Mouse (Mus musculus) forebrain, postnatal 0 days (tissue): ENCODE data around the gene Olfr1224-ps1. TPM values are rescaled to one million over a fixed set of nuclear protein-coding genes. Genes with fewer than 3 reads are reported as not detected.
"Not testable (repeated sequence)": the region's sequence is repeated elsewhere in the genome, so short reads cannot be mapped to it uniquely, and the experiment has no call there.

Experiments used
- ATAC-seq: fragments of 200-750 bp; cut with Nextera tagmentation; 2 replicates; pipeline ENCODE4 v1.8.0; 2017; ENCODE audit warnings: mild to moderate bottlenecking, moderate library complexity
- DNase-seq: peaks from one replicate; pipeline ENCODE4 v3.0.0-alpha.2; 2015
- H3K27ac ChIP-seq: fragments of 300-500 bp; sonication (generic); 2 replicates; pipeline ENCODE4 v1.5.1; 2014; ENCODE audit warnings: low read depth, mild to moderate bottlenecking, antibody characterized with exemption, low read length, moderate library complexity, mixed read lengths
- H3K27me3 ChIP-seq: fragments of 300-500 bp; sonication (generic); 2 replicates; pipeline ENCODE4 v1.6.1; 2014; ENCODE audit warnings: mild to moderate bottlenecking, low read length, mixed read lengths; ENCODE audit not compliant: insufficient read depth
- H3K36me3 ChIP-seq: fragments of 300-500 bp; sonication (generic); 2 replicates; pipeline ENCODE4 v1.6.1; 2014; ENCODE audit warnings: mild to moderate bottlenecking, moderate library complexity; ENCODE audit not compliant: insufficient read depth
- H3K4me1 ChIP-seq: fragments of 300-500 bp; sonication (generic); 2 replicates; pipeline ENCODE4 v1.6.1; 2014; ENCODE audit warnings: antibody characterized with exemption; ENCODE audit not compliant: insufficient read depth
- H3K4me2 ChIP-seq: fragments of 300-500 bp; sonication (generic); 2 replicates; pipeline ENCODE4 v1.6.1; 2014; ENCODE audit warnings: low read depth, mild to moderate bottlenecking, moderate library complexity
- H3K4me3 ChIP-seq: fragments of 300-500 bp; sonication (generic); 2 replicates; pipeline ENCODE4 v1.5.1; 2014; ENCODE audit warnings: low read depth, low read length, mixed read lengths
- H3K9ac ChIP-seq: fragments of 300-500 bp; sonication (generic); 2 replicates; pipeline ENCODE4 v1.6.1; 2014; ENCODE audit warnings: mild to moderate bottlenecking
- H3K9me3 ChIP-seq: fragments of 300-500 bp; sonication (generic); 2 replicates; pipeline ENCODE4 v1.6.1; 2016; ENCODE audit warnings: low read length
- CTCF ChIP-seq: sonication (generic); IDR thresholded peaks from 2 replicates; pipeline ENCODE4 v1.5.1; 2016; ENCODE audit warnings: antibody characterized with exemption, control low read depth, low read depth
- WGBS: fragments of 180-500 bp; shearing (Covaris S2); extraction: QIAGEN DNeasy Blood & Tissue Kit; methylation state at CpG from one replicate; pipeline ENCODE4 v1.1.7; 2014; 5-methylcytosine and 5-hydroxymethylcytosine counted together
- polyA plus RNA-seq: library from polyadenylated mRNA; unstranded; fragments of >200 nt; fragmentation: Nextera tagmentation; extraction: Ambion mirVana; gene quantifications from 2 replicates; pipeline ENCODE4 v1.2.1, GENCODE M21; 2015
- total RNA-seq: library from RNA; depleted of rRNA; stranded (reverse); fragments of >200 nt; gene quantifications from 2 replicates; pipeline ENCODE4 v1.2.3, GENCODE M21; 2014; rRNA removed

Gene Olfr1224-ps1
- total RNA-seq (not detected in 2 replicates), polyA plus RNA-seq (not detected in 2 replicates)

DNA sequence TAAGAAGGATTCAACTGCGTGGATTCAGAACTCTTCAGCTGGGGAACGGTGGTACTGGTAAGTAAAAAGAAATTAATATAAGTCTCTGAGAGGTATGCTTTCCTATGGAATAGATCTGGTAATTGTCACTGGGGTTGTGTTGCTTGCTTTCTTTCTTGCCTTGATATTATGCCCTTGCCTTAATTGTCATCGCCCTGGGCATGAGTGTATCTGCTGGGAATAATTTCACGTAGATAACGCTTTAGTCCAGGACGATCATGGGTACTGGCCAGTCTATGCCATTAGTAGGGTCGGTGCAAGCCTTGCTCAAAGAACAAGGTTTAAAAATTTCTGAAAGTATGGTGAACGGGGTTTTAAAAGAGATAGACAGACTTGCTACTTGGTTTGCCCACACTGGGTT lies at the start of gene Olfr1224-ps1:
Olfr1224-ps1 (minus strand) TSS at position 101 of the 400 bp plus-strand sequence.
- H3K27me3 ChIP-seq, H3K36me3 ChIP-seq, H3K9me3 ChIP-seq, H3K27ac ChIP-seq, H3K4me1 ChIP-seq, H3K9ac ChIP-seq, H3K4me2 ChIP-seq, ATAC-seq, DNase-seq, H3K4me3 ChIP-seq: not testable (repeated sequence)
- WGBS, result 94% methylated on average over 8 of the region's 8 CpGs

DNA sequence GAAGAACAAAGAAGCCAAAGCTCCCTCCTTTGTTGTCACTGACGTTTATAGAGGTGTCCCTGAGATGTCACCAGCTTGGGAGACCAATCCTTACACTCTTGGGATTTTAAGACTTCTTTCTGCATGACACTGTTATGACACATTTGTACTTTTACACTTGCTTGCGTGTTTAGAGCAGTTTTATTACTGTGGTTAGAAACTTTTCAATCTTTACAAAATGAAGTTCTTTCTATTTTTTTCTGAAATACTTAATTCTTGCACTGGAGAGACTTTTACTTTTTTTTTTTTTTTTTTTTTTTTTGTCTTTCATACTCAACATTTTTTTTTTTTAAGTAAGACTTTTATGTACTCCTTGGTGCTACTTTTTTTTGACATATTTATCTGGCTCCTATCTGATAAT lies 36.1 kb upstream of the Olfr1224-ps1 start, which contains the start of gene Olfr1226:
Olfr1226 (minus strand) TSS at position 101 of the 400 bp plus-strand sequence.
- ATAC-seq (no peak), DNase-seq (no peak)
- no peak within 1 kb of the TSS for H3K27ac ChIP-seq
- no peaks in the 10 kb centered on the region for H3K4me1 ChIP-seq
- 66% methylated on average over 2 of the region's 2 CpGs for WGBS
- H3K9ac ChIP-seq, result no peak within 1 kb of the TSS
- H3K4me3 ChIP-seq, result no peak within 1 kb of the TSS
- no peaks in the 10 kb centered on the region for H3K9me3 ChIP-seq
- no peak for TF ChIP-seq CTCF
- H3K36me3 ChIP-seq, result no peaks in the 10 kb centered on the region
- H3K4me2 ChIP-seq, result no peak within 1 kb of the TSS
- H3K27me3 ChIP-seq, result no peaks in the 10 kb centered on the region

DNA sequence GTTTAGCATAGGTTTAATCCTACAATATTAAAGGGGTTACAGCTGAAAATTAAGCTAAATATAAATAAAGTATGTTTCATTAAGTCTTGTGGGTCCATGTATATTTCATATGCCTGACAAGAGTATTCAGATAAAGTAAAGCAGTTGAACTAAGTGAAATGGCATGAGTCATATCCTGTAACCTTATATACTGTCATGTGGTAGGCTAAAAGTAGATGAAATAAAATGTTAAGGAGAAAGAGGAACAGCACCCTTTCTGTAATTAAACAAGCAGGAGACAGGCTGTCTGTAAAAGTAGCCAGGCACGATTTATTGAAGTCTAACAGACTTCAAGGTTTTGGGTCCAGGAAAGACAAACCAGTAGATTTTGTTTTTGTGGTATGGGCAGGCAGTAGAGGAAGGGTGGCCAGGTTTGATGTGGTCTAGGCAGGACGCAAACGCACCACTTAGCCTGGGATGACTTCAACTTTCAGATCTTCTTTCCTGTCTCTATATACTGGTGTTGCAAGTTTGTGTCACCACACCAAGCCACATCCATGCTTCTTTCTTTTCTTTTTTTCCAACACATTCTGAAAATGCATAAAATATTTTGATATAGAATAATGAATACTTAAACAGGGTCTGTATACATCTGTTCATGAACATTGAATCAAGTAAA lies 32.6 kb upstream of the Olfr1224-ps1 start:
- Histone ChIP-seq H3K27ac (no peak overlapping the region), H3K4me2 (no peak overlapping the region), H3K4me3 (no peak overlapping the region), H3K36me3 (no peaks in the 10 kb centered on the region), H3K9ac (no peak overlapping the region), H3K4me1 (no peaks in the 10 kb centered on the region), H3K9me3 (no peaks in the 10 kb centered on the region), H3K27me3 (no peaks in the 10 kb centered on the region)
- ATAC-seq, result no peak
- WGBS, result 94% methylated on average over 3 of the region's 3 CpGs
- no peak for TF ChIP-seq CTCF
- DNase-seq, result no peak

DNA sequence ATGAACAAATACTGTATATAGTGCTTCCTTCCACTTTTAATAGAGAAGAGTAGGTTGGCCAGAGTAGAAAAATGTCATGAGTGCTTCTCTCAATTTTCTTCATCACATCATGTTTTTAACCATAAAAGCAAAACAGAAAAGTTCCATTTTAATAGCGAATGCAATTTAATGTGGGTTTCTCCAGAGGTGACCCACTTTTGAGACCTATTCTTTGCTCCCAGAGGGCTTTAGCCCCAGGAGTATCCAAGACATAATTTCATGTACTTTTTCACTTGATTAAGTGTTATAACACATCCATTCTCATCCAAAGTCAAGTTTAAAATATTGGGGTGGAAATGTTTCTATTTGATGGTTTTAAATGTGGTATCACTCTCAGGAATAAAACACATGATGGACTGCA lies 10.7 kb upstream of the Olfr1224-ps1 start, which contains the start of gene Olfr1225:
Olfr1225 (minus strand) TSS at position 101 of the 400 bp plus-strand sequence.
- DNase-seq (no peak), ATAC-seq (no peak)
- Histone ChIP-seq H3K4me1 (no peaks in the 10 kb centered on the region), H3K4me2 (no peak within 1 kb of the TSS), H3K27me3 (no peaks in the 10 kb centered on the region), H3K9me3 (no peaks in the 10 kb centered on the region), H3K27ac (no peak within 1 kb of the TSS), H3K36me3 (no peaks in the 10 kb centered on the region), H3K9ac (no peak within 1 kb of the TSS), H3K4me3 (no peak within 1 kb of the TSS)
- TF ChIP-seq CTCF, result no peak
- WGBS, result 91% methylated on average over 1 of the region's 1 CpGs

DNA sequence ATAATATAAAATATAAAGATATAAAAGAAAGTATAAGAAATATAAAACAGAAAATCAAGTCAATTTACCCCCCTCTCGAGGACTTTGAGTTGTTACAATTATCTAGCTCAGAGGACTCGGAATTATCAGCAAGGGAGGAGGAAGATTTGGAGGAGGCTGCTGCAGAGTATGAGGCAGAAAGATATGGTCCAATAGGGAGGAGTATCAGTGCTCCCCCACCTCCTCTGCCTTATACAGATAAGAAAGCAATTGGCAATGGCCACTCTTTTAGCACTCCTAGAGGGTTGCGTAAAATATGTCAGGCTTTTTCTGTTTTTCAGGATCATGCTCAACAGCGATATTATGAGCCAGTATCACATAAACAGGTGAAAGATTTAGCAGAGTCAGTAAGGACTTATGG lies 820 bp upstream of the Olfr1224-ps1 start:
- H3K9ac ChIP-seq, DNase-seq, ATAC-seq, H3K9me3 ChIP-seq, H3K27ac ChIP-seq, H3K27me3 ChIP-seq, H3K36me3 ChIP-seq, H3K4me1 ChIP-seq, H3K4me2 ChIP-seq, H3K4me3 ChIP-seq: not testable (repeated sequence)
- WGBS, result 97% methylated on average over 4 of the region's 4 CpGs

GRCm38 (mm10) chr2:89151460-89151859 lies 12.4 kb downstream of the Olfr1224-ps1 start, which contains the start of gene Olfr1223:
Gene Olfr1223 (minus strand): TSS chr2:89151560.
- DNase-seq, result no peak
- no peak for TF ChIP-seq CTCF
- WGBS, result 87% methylated on average over 1 of the region's 1 CpGs

GRCm38 (mm10) chr2:89132954-89133353 lies 30.9 kb downstream of the Olfr1224-ps1 start, which contains the start of gene Olfr1222:
Gene Olfr1222 (minus strand): TSS chr2:89133054.
- H3K27ac ChIP-seq, result no peak within 1 kb of the TSS
- H3K9me3 ChIP-seq, result no peaks in the 10 kb centered on the region
- ATAC-seq, result no peak
- H3K4me1 ChIP-seq, result no peaks in the 10 kb centered on the region
- WGBS, result 82% methylated on average over 3 of the region's 3 CpGs
- no peaks in the 10 kb centered on the region for H3K36me3 ChIP-seq
- TF ChIP-seq CTCF, result no peak
- DNase-seq, result no peak
- no peak within 1 kb of the TSS for H3K4me2 ChIP-seq
- H3K9ac ChIP-seq, result no peak within 1 kb of the TSS
- no peaks in the 10 kb centered on the region for H3K27me3 ChIP-seq
- H3K4me3 ChIP-seq, result no peak within 1 kb of the TSS

More at GRCm38 (mm10) chr2:89151460-89151859, 12.4 kb downstream of the Olfr1224-ps1 start, which contains the start of gene Olfr1223:
- H3K4me2 ChIP-seq, result no peak within 1 kb of the TSS
- no peaks in the 10 kb centered on the region for H3K36me3 ChIP-seq
- no peaks in the 10 kb centered on the region for H3K4me1 ChIP-seq
- no peak within 1 kb of the TSS for H3K4me3 ChIP-seq
- H3K27me3 ChIP-seq, result no peaks in the 10 kb centered on the region
- H3K27ac ChIP-seq, result no peak within 1 kb of the TSS
- no peaks in the 10 kb centered on the region for H3K9me3 ChIP-seq
- no peak within 1 kb of the TSS for H3K9ac ChIP-seq
- ATAC-seq, result no peak
